Mouse (Mus musculus) lung, embryonic 14.5 days (tissue): ENCODE results near the gene Ddx43. TPM values are rescaled to one million over a fixed set of nuclear protein-coding genes. Genes with fewer than 3 reads are reported as not detected.

Source experiments
- ATAC-seq: fragments of 200-750 bp; cut with Nextera tagmentation; 2 replicates; pipeline ENCODE4 v1.8.0; 2017; ENCODE audit warnings: mild to moderate bottlenecking, moderate TSS enrichment, moderate library complexity; ENCODE audit not compliant: insufficient read depth
- DNase-seq: peaks from one replicate; pipeline ENCODE4 v3.0.0-alpha.2; 2015
- H3K27ac ChIP-seq: fragments of 300-500 bp; sonication (generic); 2 replicates; pipeline ENCODE4 v1.5.1; 2014; ENCODE audit warnings: low read depth, mild to moderate bottlenecking, moderate library complexity
- H3K27me3 ChIP-seq: fragments of 300-500 bp; sonication (generic); 2 replicates; pipeline ENCODE4 v1.6.1; 2014; ENCODE audit warnings: low read length, control low read depth; ENCODE audit not compliant: insufficient read depth
- H3K36me3 ChIP-seq: fragments of 300-500 bp; sonication (generic); 2 replicates; pipeline ENCODE4 v1.6.1; 2014; ENCODE audit warnings: control low read depth; ENCODE audit not compliant: insufficient read depth
- H3K4me1 ChIP-seq: fragments of 300-500 bp; sonication (generic); 2 replicates; pipeline ENCODE4 v1.6.1; 2014; ENCODE audit warnings: antibody characterized with exemption, control low read depth; ENCODE audit not compliant: insufficient read depth
- H3K4me2 ChIP-seq: fragments of 300-500 bp; sonication (generic); 2 replicates; pipeline ENCODE4 v1.6.1; 2014; ENCODE audit warnings: mild to moderate bottlenecking
- H3K4me3 ChIP-seq: fragments of 300-500 bp; sonication (generic); 2 replicates; pipeline ENCODE4 v1.5.1; 2014; ENCODE audit warnings: low read depth, low read length
- H3K9ac ChIP-seq: fragments of 300-500 bp; sonication (generic); 2 replicates; pipeline ENCODE4 v1.6.1; 2014
- H3K9me3 ChIP-seq: fragments of 300-500 bp; sonication (generic); 2 replicates; pipeline ENCODE4 v1.6.1; 2016; ENCODE audit warnings: low read depth, low read length, control low read depth
- CTCF ChIP-seq: IDR thresholded peaks from 2 replicates; pipeline ENCODE4 v1.5.1; 2016; ENCODE audit warnings: antibody characterized with exemption, low read depth
- WGBS: fragments of 180-500 bp; shearing (Covaris S2); extraction: QIAGEN DNeasy Blood & Tissue Kit; methylation state at CpG from one replicate; pipeline ENCODE4 v1.1.7; 2014; 5-methylcytosine and 5-hydroxymethylcytosine counted together
- polyA plus RNA-seq: library from polyadenylated mRNA; unstranded; fragments of >200 nt; fragmentation: Nextera tagmentation; extraction: Ambion mirVana; gene quantifications from 2 replicates; pipeline ENCODE4 v1.2.1, GENCODE M21; 2014

The Ddx43 gene
- polyA plus RNA-seq, 1 experiment from 2014 or later = 0.18 TPM

DNA sequence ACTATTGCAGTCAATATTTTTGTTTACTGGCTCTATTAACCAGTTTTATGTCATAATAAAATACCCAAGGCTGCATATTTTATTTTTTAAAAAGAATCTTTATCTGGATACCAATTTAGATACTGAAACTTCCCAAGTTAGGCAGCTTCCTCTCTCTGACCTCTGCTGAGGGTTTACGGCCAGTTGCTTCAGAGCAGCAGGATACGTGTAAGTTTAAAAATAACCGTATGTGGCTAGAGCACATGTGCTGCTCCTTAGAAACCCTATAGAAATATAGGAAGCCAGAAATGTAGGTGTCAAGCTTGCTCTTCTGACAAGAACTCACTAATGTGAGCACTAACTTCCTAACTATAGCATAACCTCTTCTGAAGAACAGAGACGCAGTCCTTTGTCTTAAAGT is 67.8 kb downstream of the Ddx43 start:
- H3K4me2 ChIP-seq = no peak overlapping the region
- peaks cover 74% of the 10 kb centered on the region for H3K36me3 ChIP-seq
- no peaks in the 10 kb centered on the region for H3K27me3 ChIP-seq
- no peak overlapping the region for H3K27ac ChIP-seq
- H3K9me3 ChIP-seq = no peaks in the 10 kb centered on the region
- WGBS = 89% methylated on average over 4 of the region's 4 CpGs
- no peak overlapping the region for H3K4me3 ChIP-seq
- no peak for DNase-seq
- H3K4me1 ChIP-seq = no peaks in the 10 kb centered on the region
- ATAC-seq = no peak
- no peak for TF ChIP-seq CTCF
- H3K9ac ChIP-seq = no peak overlapping the region

DNA sequence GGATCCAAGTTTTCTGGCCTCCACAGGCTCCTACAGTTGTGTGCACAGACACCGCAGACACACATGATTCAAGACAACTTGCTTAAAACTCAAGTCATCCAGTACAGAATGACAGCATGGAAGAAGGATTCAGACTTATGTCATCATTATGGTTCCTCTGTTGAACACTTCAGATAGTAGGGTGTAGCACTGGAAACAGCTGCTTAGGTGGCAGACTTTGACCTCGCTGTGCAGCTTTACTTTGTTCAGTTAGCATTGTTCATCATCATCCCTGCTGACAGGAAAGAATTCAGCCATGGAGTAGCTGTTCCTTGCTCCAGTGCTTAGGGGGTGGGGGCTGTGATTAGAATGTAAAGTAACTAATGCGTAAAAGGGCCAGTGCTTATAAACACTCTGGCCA is 70.1 kb downstream of the Ddx43 start:
- TF ChIP-seq CTCF = no peak
- ATAC-seq = no peak
- Histone ChIP-seq H3K4me3 (no peak overlapping the region), H3K9me3 (no peaks in the 10 kb centered on the region), H3K36me3 (peaks cover 76% of the 10 kb centered on the region), H3K9ac (no peak overlapping the region), H3K27ac (no peak overlapping the region), H3K27me3 (no peaks in the 10 kb centered on the region), H3K4me2 (no peak overlapping the region), H3K4me1 (no peaks in the 10 kb centered on the region)
- 92% methylated on average over 3 of the region's 3 CpGs for WGBS
- no peak for DNase-seq

Other genes with a start within 250 kb of the Ddx43 start
- 48.4 and 58.0 TPM in 2 replicates for gene Gsta4, start 213.0 kb upstream of the Ddx43 start, polyA plus RNA-seq
- gene Gsta1, start 165.1 kb upstream of the Ddx43 start, polyA plus RNA-seq = not detected in 2 replicates
- gene Gm3776, start 138.6 kb upstream of the Ddx43 start, polyA plus RNA-seq = not detected in 2 replicates
- not detected in 2 replicates for gene Gm10639, start 105.9 kb upstream of the Ddx43 start, polyA plus RNA-seq
- gene Omt2a, start 81.0 kb upstream of the Ddx43 start, polyA plus RNA-seq = not detected in 2 replicates
- not detected in 2 replicates for gene Omt2b, start 68.2 kb upstream of the Ddx43 start, polyA plus RNA-seq
- 0.21 TPM in 1 of 2 replicates, not detected in the other for gene Gsta2, start 40.0 kb upstream of the Ddx43 start, polyA plus RNA-seq
- gene Dppa5a, start 27.6 kb upstream of the Ddx43 start, polyA plus RNA-seq = not detected in 2 replicates
- 1.7 and 2.9 TPM in 2 replicates for gene Ooep, start 17.1 kb upstream of the Ddx43 start, polyA plus RNA-seq
- 3.1 and 3.4 TPM in 2 replicates for gene Cgas, start 47.5 kb downstream of the Ddx43 start, polyA plus RNA-seq
- 25.0 and 26.8 TPM in 2 replicates for gene Mto1, start 52.4 kb downstream of the Ddx43 start, polyA plus RNA-seq
- 0.38 and 1.0 TPM in 2 replicates for gene Gm17324, start 53.0 kb downstream of the Ddx43 start, polyA plus RNA-seq
- 5,431 and 5,487 TPM in 2 replicates for gene Eef1a1, start 93.4 kb downstream of the Ddx43 start, polyA plus RNA-seq
- 12.2 and 12.7 TPM in 2 replicates for gene Slc17a5, start 192.3 kb downstream of the Ddx43 start, polyA plus RNA-seq
- gene Cd109, start 219.8 kb downstream of the Ddx43 start, polyA plus RNA-seq = 14.2 and 14.4 TPM in 2 replicates